Mouse (Mus musculus): ENCODE measurements around the gene Ncan.

The Ncan gene

GRCm38 (mm10) chr8:70129309-70129952 is 8.8 kb upstream of the Ncan start:
- DNase-seq (ENCODE audit: low spot score), result no peak

- DNase-seq (ENCODE audit: low spot score), result no peak
Measured at GRCm38 (mm10) chr8:70128435-70128834, 7.8 kb upstream of the Ncan start.

- DNase-seq (ENCODE audit: low spot score), result no peak
Measured at GRCm38 (mm10) chr8:70124992-70125391, 4.3 kb upstream of the Ncan start.

GRCm38 (mm10) chr8:70122863-70123262 is 2.2 kb upstream of the Ncan start:
- no peak for DNase-seq (ENCODE audit: low spot score)

- no peak for DNase-seq (ENCODE audit: low spot score)
Measured at GRCm38 (mm10) chr8:70118726-70119700, 1.7 kb downstream of the Ncan start.

- no peak for DNase-seq (ENCODE audit: low spot score)
Measured at GRCm38 (mm10) chr8:70117611-70118010, 3.1 kb downstream of the Ncan start.

- DNase-seq (ENCODE audit: low spot score), result no peak
Measured at GRCm38 (mm10) chr8:70114892-70115291, 5.8 kb downstream of the Ncan start.

GRCm38 (mm10) chr8:70114488-70114887 is 6.2 kb downstream of the Ncan start:
- DNase-seq (ENCODE audit: low spot score), result no peak

GRCm38 (mm10) chr8:70112401-70113016 is 8.2 kb downstream of the Ncan start:
- no peak for DNase-seq (ENCODE audit: low spot score)

GRCm38 (mm10) chr8:70111192-70111795 is 9.4 kb downstream of the Ncan start:
- no peak for DNase-seq (ENCODE audit: low spot score)

- no peak for DNase-seq (ENCODE audit: low spot score)
Measured at GRCm38 (mm10) chr8:70110451-70110850, 10.2 kb downstream of the Ncan start.

GRCm38 (mm10) chr8:70104922-70105321 is 15.8 kb downstream of the Ncan start:
- no peak for DNase-seq (ENCODE audit: low spot score)

GRCm38 (mm10) chr8:70104506-70104905 is 16.2 kb downstream of the Ncan start:
- DNase-seq (ENCODE audit: low spot score), result no peak

- no peak for DNase-seq (ENCODE audit: low spot score)
Measured at GRCm38 (mm10) chr8:70100241-70100640, 20.4 kb downstream of the Ncan start.

- no peak for DNase-seq (ENCODE audit: low spot score)
Measured at GRCm38 (mm10) chr8:70099276-70099675, 21.4 kb downstream of the Ncan start.

GRCm38 (mm10) chr8:70092786-70093185 is 27.9 kb downstream of the Ncan start:
- DNase-seq (ENCODE audit: low spot score), result no peak

- no peak for DNase-seq (ENCODE audit: low spot score)
Measured at GRCm38 (mm10) chr8:70089296-70089960, 31.2 kb downstream of the Ncan start.

GRCm38 (mm10) chr8:70087836-70088650 is 32.6 kb downstream of the Ncan start:
- DNase-seq (ENCODE audit: low spot score), result no peak

- no peak for DNase-seq (ENCODE audit: low spot score)
Measured at GRCm38 (mm10) chr8:70087237-70087636, 33.4 kb downstream of the Ncan start.

GRCm38 (mm10) chr8:70086151-70086550 is 34.5 kb downstream of the Ncan start:
- no peak for DNase-seq (ENCODE audit: low spot score)

Data from urinary bladder, postnatal 10 days (tissue).